Mouse (Mus musculus) central nervous system, embryonic 11.5 days (tissue): ENCODE measurements around the gene Gm16368. TPM values are rescaled to one million over a fixed set of nuclear protein-coding genes. Genes with fewer than 3 reads are reported as not detected.

Experiments
- polyA plus RNA-seq: library from polyadenylated mRNA; depleted of rRNA; stranded (reverse); fragments of >200 nt; gene quantifications from 2 replicates; pipeline ENCODE4 v1.2.3, GENCODE M21; 2012; rRNA removed

Gm16368 gene
- not detected in 2 replicates for polyA plus RNA-seq

DNA sequence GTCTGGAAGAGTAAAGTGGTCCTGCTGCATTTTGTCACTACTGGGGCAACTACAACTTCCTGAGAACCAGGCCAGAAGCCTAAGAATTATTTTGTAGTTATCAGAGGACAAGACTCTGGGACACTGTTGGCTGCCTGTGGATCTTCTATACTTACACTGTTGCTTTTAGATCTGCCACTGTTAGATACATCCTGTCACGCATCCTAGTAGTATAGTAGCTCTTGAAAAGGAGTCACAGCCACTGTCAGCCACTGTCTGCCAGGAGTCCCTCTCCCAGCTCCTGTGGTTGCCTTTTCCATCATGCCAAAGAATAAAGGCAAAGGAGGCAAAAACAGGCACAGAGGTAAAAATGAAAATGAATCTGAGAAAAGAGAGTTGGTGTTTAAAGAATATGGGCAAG, at the start of gene Gm16368:
Gene Gm16368 (plus strand): TSS at position 301 of the 400 bp plus-strand sequence.

Other genes starting within 250 kb of the Gm16368 start
- not detected in 2 replicates for gene Gm2001, start 241.4 kb upstream of the Gm16368 start, polyA plus RNA-seq
- gene Gm2016, start 209.6 kb upstream of the Gm16368 start, polyA plus RNA-seq: not detected in 2 replicates
- not detected in 2 replicates for gene Gm2022, start 188.3 kb upstream of the Gm16368 start, polyA plus RNA-seq
- gene Gm2035, start 163.8 kb upstream of the Gm16368 start, polyA plus RNA-seq: not detected in 2 replicates
- gene Gm2042, start 129.6 kb upstream of the Gm16368 start, polyA plus RNA-seq: not detected in 2 replicates
- not detected in 2 replicates for gene Gm2075, start 71.8 kb upstream of the Gm16368 start, polyA plus RNA-seq
- gene Gm6803, start 64.9 kb upstream of the Gm16368 start, polyA plus RNA-seq: not detected in 2 replicates
- gene Gm2056, start 56.7 kb upstream of the Gm16368 start, polyA plus RNA-seq: not detected in 2 replicates
- not detected in 2 replicates for gene Gm10436, start 98.4 kb downstream of the Gm16368 start, polyA plus RNA-seq
- not detected in 2 replicates for gene Gm8332, start 166.4 kb downstream of the Gm16368 start, polyA plus RNA-seq
- gene Gm5662, start 190.8 kb downstream of the Gm16368 start, polyA plus RNA-seq: not detected in 2 replicates
- not detected in 2 replicates for gene Gm5039, start 240.3 kb downstream of the Gm16368 start, polyA plus RNA-seq